In genomic region chr6:39286053-39286731, GRCm38 (mm10) we compare ENCODE assay signal across 9 mouse cellular contexts.
DNase-seq lines count a peak whose midpoint lies in the region; ATAC-seq lines count a peak whose summit lies in the region.
"Had no signal": no experiment of that assay in that cellular context is flagged by ENCODE, and none has a peak within 500 bp of the region (broad histone marks: within the 10 kb centered on the region; RNA-seq: fewer than 3 reads in every experiment).

No protein-coding gene starts in this region.

- peak; percentile 38 to 51 for DNase-seq in heart, adult 18-20 months
- DNase-seq in adrenal gland, adult 8-10 months, result peak; percentile 31
- peak; percentile 23 for DNase-seq in fat pad, adult 2 months (ENCODE audit: extremely low read depth, low read depth, low spot score)
- DNase-seq in layer of hippocampus, adult 11-12 months (ENCODE audit: low spot score), result no peak
- DNase-seq in layer of hippocampus, adult 8-10 months (ENCODE audit: low spot score in 2 of 2), result no peak
- no peak for DNase-seq in layer of hippocampus, postnatal 25 days (ENCODE audit: extremely low spot score in 1 of 2, low spot score in 1 of 2)

- no peak overlapping the region for H3K4me3 ChIP-seq in heart, embryonic 12.5 days
- no peak overlapping the region for H3K4me3 ChIP-seq in limb, embryonic 15.5 days
- H3K4me3 ChIP-seq: neural tube, embryonic 13.5 days had no signal

- H3K27me3 ChIP-seq in heart, embryonic 12.5 days (replicated peaks), result no peaks in the 10 kb centered on the region
- H3K27me3 ChIP-seq in limb, embryonic 15.5 days, result no peaks in the 10 kb centered on the region
- H3K27me3 ChIP-seq: neural tube, embryonic 13.5 days had no signal

- no peak overlapping the region for H3K9ac ChIP-seq in heart, embryonic 12.5 days
- H3K9ac ChIP-seq in limb, embryonic 15.5 days, result no peak overlapping the region
- H3K9ac ChIP-seq: neural tube, embryonic 13.5 days had no signal

- H3K4me2 ChIP-seq in heart, embryonic 12.5 days, result no peak overlapping the region
- H3K4me2 ChIP-seq in limb, embryonic 15.5 days, result no peak overlapping the region
- H3K4me2 ChIP-seq: neural tube, embryonic 13.5 days had no signal

- no peak overlapping the region for H3K27ac ChIP-seq in heart, embryonic 12.5 days (ENCODE audit: poor library complexity, severe bottlenecking)
- H3K27ac ChIP-seq in limb, embryonic 15.5 days, result peak overlapping the region; percentile 71
- H3K27ac ChIP-seq: neural tube, embryonic 13.5 days had no signal

- 16% methylated on average over 8 of the region's 9 CpGs for WGBS in heart, embryonic 12.5 days
- 10% methylated on average over 6 of the region's 9 CpGs for WGBS in limb, embryonic 15.5 days

- ATAC-seq in heart, embryonic 12.5 days (ENCODE audit: insufficient number of reproducible peaks, low FRiP score), result no peak
- no peak for ATAC-seq in limb, embryonic 15.5 days (ENCODE audit: insufficient number of reproducible peaks, low FRiP score, low TSS enrichment, low read depth)

- peaks cover 28% of the 10 kb centered on the region for H3K4me1 ChIP-seq in heart, embryonic 12.5 days (replicated peaks)
- H3K4me1 ChIP-seq in limb, embryonic 15.5 days, result peaks cover 20% of the 10 kb centered on the region

- no peaks in the 10 kb centered on the region for H3K36me3 ChIP-seq in heart, embryonic 12.5 days
- H3K36me3 ChIP-seq in limb, embryonic 15.5 days, result no peaks in the 10 kb centered on the region
- H3K36me3 ChIP-seq: neural tube, embryonic 13.5 days had no signal

- 0 out of 2 replicates have a peak, but pooled peaks cover 3% of the 10 kb centered on the region for H3K9me3 ChIP-seq in heart, embryonic 12.5 days (replicated peaks)
- H3K9me3 ChIP-seq in limb, embryonic 15.5 days, result no peaks in the 10 kb centered on the region
- H3K9me3 ChIP-seq: neural tube, embryonic 13.5 days had no signal

Comparison
In these comparisons a context has a peak if more than half of its experiments do, and no peak if none do; other contexts are left out.
1. DNase-seq: peak in heart, adult 18-20 months (2 of 2), adrenal gland, adult 8-10 months (single experiment) and fat pad, adult 2 months (single experiment); none in layer of hippocampus, adult 11-12 months (single experiment), layer of hippocampus, adult 8-10 months (0 of 2) and layer of hippocampus, postnatal 25 days (0 of 2).